Mouse (Mus musculus) liver, embryonic 14.5 days (tissue): Measurements from ENCODE around the gene Pcnp. TPM values are rescaled to one million over a fixed set of nuclear protein-coding genes. Genes with fewer than 3 reads are reported as not detected.

Source experiments
- ATAC-seq: fragments of 200-750 bp; cut with Nextera tagmentation; 2 replicates; pipeline ENCODE4 v1.8.0; 2017; ENCODE audit warnings: moderate number of reproducible peaks, mild to moderate bottlenecking, moderate library complexity; ENCODE audit not compliant: insufficient read depth
- DNase-seq, 3 experiments: peaks; one replicate each; pipeline ENCODE4 v3.0.0-alpha.2; 2012 to 2013; ENCODE audit warnings: low read depth in 3 of 3, low spot score in 3 of 3
- H3K27ac ChIP-seq: fragments of 300-500 bp; sonication (generic); 2 replicates; pipeline ENCODE4 v1.5.1; 2014; ENCODE audit warnings: moderate library complexity, mild to moderate bottlenecking, control low read depth, inconsistent platforms
- H3K27me3 ChIP-seq: fragments of 300-500 bp; sonication (generic); 2 replicates; pipeline ENCODE4 v1.6.1; 2014; ENCODE audit warnings: mild to moderate bottlenecking, low read length, moderate library complexity; ENCODE audit not compliant: control insufficient read depth, insufficient read depth
- H3K36me3 ChIP-seq: fragments of 300-500 bp; sonication (generic); replicated peaks from 2 replicates; pipeline ENCODE4 v1.6.1; 2014; ENCODE audit warnings: low read depth; ENCODE audit not compliant: control insufficient read depth, insufficient read depth
- H3K4me1 ChIP-seq, 2 experiments: fragments of 200-500 bp in 1 of 2; fragments of 300-500 bp in 1 of 2; sonication (generic) in 1 of 2; replicated peaks; 2 replicates each; pipeline ENCODE4 v1.6.1; 2012 to 2014; ENCODE audit warnings: antibody characterized with exemption in 1 of 2, inconsistent platforms in 1 of 2, low read length in 1 of 2; ENCODE audit not compliant: control insufficient read depth in 2 of 2, insufficient read depth in 2 of 2
- H3K4me2 ChIP-seq: fragments of 300-500 bp; sonication (generic); 2 replicates; pipeline ENCODE4 v1.6.1; 2014; ENCODE audit warnings: low read depth, mild to moderate bottlenecking, control low read depth, moderate library complexity
- H3K4me3 ChIP-seq, 2 experiments: fragments of 200-500 bp in 1 of 2; fragments of 300-500 bp in 1 of 2; sonication (generic) in 1 of 2; 2 replicates each; pipeline ENCODE4 v1.5.1; 2012 to 2014; ENCODE audit warnings: low read depth in 2 of 2, low read length in 2 of 2, mild to moderate bottlenecking in 2 of 2, control low read depth in 1 of 2, inconsistent platforms in 1 of 2, moderate library complexity in 1 of 2; ENCODE audit not compliant: insufficient read depth in 1 of 2
- H3K9ac ChIP-seq: fragments of 300-500 bp; sonication (generic); replicated peaks from 2 replicates; pipeline ENCODE4 v1.6.1; 2014; ENCODE audit warnings: mild to moderate bottlenecking, control low read depth, moderate library complexity
- H3K9me3 ChIP-seq: fragments of 300-500 bp; sonication (generic); 2 replicates; pipeline ENCODE4 v1.6.1; 2016; ENCODE audit warnings: low read length, mixed read lengths; ENCODE audit not compliant: control insufficient read depth
- CTCF ChIP-seq: IDR thresholded peaks from 2 replicates; pipeline ENCODE4 v1.5.1; 2016; ENCODE audit warnings: antibody characterized with exemption, low read depth, control low read depth
- EP300 ChIP-seq: IDR thresholded peaks from 2 replicates; pipeline ENCODE4 v1.6.1; 2016; ENCODE audit warnings: antibody characterized with exemption, low read depth
- WGBS: fragments of 180-500 bp; shearing (Covaris S2); extraction: QIAGEN DNeasy Blood & Tissue Kit; methylation state at CpG from one replicate; pipeline ENCODE4 v1.1.7; 2014; ENCODE audit not compliant: insufficient replicate concordance; 5-methylcytosine and 5-hydroxymethylcytosine counted together
- polyA plus RNA-seq, 2 experiments: library from polyadenylated mRNA; depleted of rRNA in 1 of 2; stranded (reverse) in 1 of 2; unstranded in 1 of 2; fragments of >200 nt; fragmentation: Nextera tagmentation in 1 of 2; extraction: Ambion mirVana in 1 of 2; gene quantifications; 2 replicates each; pipeline versions ENCODE4 v1.2.1 to v1.2.3; 2012 to 2014

Pcnp gene
- polyA plus RNA-seq (2012; rRNA removed) (22.2 and 33.6 TPM in 2 replicates), polyA plus RNA-seq (2014; fragmentation: Nextera tagmentation; extraction: Ambion mirVana) (102 and 107 TPM in 2 replicates)

- Histone ChIP-seq H3K4me3 (peak within 1 kb of the TSS; percentile 94 to 99), H3K9me3 (no peaks in the 10 kb centered on the region), H3K27ac (peak within 1 kb of the TSS; percentile 84), H3K9ac (peak within 1 kb of the TSS; percentile 94), H3K4me1 (peaks cover 12 to 14% of the 10 kb centered on the region in 2 experiments), H3K4me2 (peak within 1 kb of the TSS; percentile 89), H3K27me3 (no peaks in the 10 kb centered on the region), H3K36me3 (peaks cover 30% of the 10 kb centered on the region)
- TF ChIP-seq CTCF (0 out of 2 replicates have a peak, but pooled peaks have one; percentile 13), EP300 (no peak)
- DNase-seq = peak; percentile 95 to 97 (median 96)
- peak; percentile 99 for ATAC-seq
- under 1% methylated on average over 39 of the region's 39 CpGs for WGBS
Measured at GRCm38 (mm10) chr16:56029661-56030082, at the start of gene Pcnp. Pcnp (minus strand) TSS chr16:56029739.

- DNase-seq (peak in 1 of 3 experiments; percentile 70), ATAC-seq (no peak)
- H3K36me3 ChIP-seq = peaks cover 3% of the 10 kb centered on the region
- TF ChIP-seq CTCF (no peak), EP300 (no peak)
- H3K4me3 ChIP-seq = peak overlapping the region; percentile 75 to 91
- H3K9me3 ChIP-seq = no peaks in the 10 kb centered on the region
- peak overlapping the region; percentile 88 for H3K4me2 ChIP-seq
- WGBS = 12% methylated on average over 11 of the region's 11 CpGs
- H3K27ac ChIP-seq = peak overlapping the region; percentile 93
- peaks cover 38 to 39% of the 10 kb centered on the region in 2 experiments for H3K4me1 ChIP-seq
- peak overlapping the region; percentile 95 for H3K9ac ChIP-seq
- no peaks in the 10 kb centered on the region for H3K27me3 ChIP-seq
Measured at GRCm38 (mm10) chr16:56076121-56076869, 46.8 kb upstream of the Pcnp start.

- peak overlapping the region; percentile 93 for H3K27ac ChIP-seq
- WGBS = under 1% methylated on average over 53 of the region's 66 CpGs
- peak overlapping the region; percentile 88 for H3K4me2 ChIP-seq
- no peaks in the 10 kb centered on the region for H3K27me3 ChIP-seq
- DNase-seq (peak; percentile 70 to 77 (median 75)), ATAC-seq (peak; percentile 53)
- H3K9ac ChIP-seq = peak overlapping the region; percentile 95
- peaks cover 3% of the 10 kb centered on the region for H3K36me3 ChIP-seq
- peak overlapping the region; percentile 75 to 91 for H3K4me3 ChIP-seq
- H3K4me1 ChIP-seq = peaks cover 47% of the 10 kb centered on the region in 2 experiments
- TF ChIP-seq CTCF (no peak), EP300 (no peak)
- H3K9me3 ChIP-seq = no peaks in the 10 kb centered on the region
Measured at GRCm38 (mm10) chr16:56075222-56076111, 45.9 kb upstream of the Pcnp start.

- TF ChIP-seq CTCF (no peak), EP300 (no peak)
- peak overlapping the region; percentile 95 for H3K9ac ChIP-seq
- 37% methylated on average over 5 of the region's 5 CpGs for WGBS
- no peaks in the 10 kb centered on the region for H3K27me3 ChIP-seq
- H3K4me2 ChIP-seq = peak overlapping the region; percentile 88
- H3K4me1 ChIP-seq = peaks cover 50 to 52% of the 10 kb centered on the region in 2 experiments
- peak overlapping the region; percentile 93 for H3K27ac ChIP-seq
- ATAC-seq (no peak), DNase-seq (no peak)
- no peak overlapping the region; a peak in 1 of 4 replicates for H3K4me3 ChIP-seq
- no peaks in the 10 kb centered on the region for H3K9me3 ChIP-seq
- H3K36me3 ChIP-seq = peaks cover 3% of the 10 kb centered on the region
Measured at GRCm38 (mm10) chr16:56074565-56074964, 45.0 kb upstream of the Pcnp start.
